Mouse (Mus musculus) spleen, adult 2 months (tissue): ENCODE results near the gene Fam168b. TPM values are rescaled to one million over a fixed set of nuclear protein-coding genes. Genes with fewer than 3 reads are reported as not detected.

Experiments
- DNase-seq, 2 experiments: peaks; one replicate each; pipeline versions ENCODE4 v3.0.0 to v3.0.0-alpha.2; 2012 to 2021; ENCODE audit warnings: low spot score in 2 of 2, low read depth in 1 of 2
- H3K27ac ChIP-seq: fragments of 200-500 bp; 2 replicates; pipeline ENCODE4 v1.5.1; 2012; ENCODE audit warnings: low read length, inconsistent platforms; ENCODE audit not compliant: insufficient read depth
- H3K27me3 ChIP-seq: fragments of 200-500 bp; 2 replicates; pipeline ENCODE4 v1.6.1; 2012; ENCODE audit warnings: mild to moderate bottlenecking, moderate library complexity, low read length, inconsistent platforms; ENCODE audit not compliant: control insufficient read depth, insufficient read depth
- H3K36me3 ChIP-seq: fragments of 200-500 bp; 2 replicates; pipeline ENCODE4 v1.6.1; 2012; ENCODE audit warnings: mild to moderate bottlenecking, low read length, inconsistent platforms; ENCODE audit not compliant: control insufficient read depth, insufficient read depth
- H3K4me1 ChIP-seq: fragments of 200-500 bp; 2 replicates; pipeline ENCODE4 v1.6.1; 2011; ENCODE audit warnings: inconsistent platforms; ENCODE audit not compliant: control insufficient read depth, insufficient read depth, insufficient read length
- H3K4me3 ChIP-seq: fragments of 200-500 bp; 2 replicates; pipeline ENCODE4 v1.5.1; 2011; ENCODE audit warnings: mild to moderate bottlenecking, inconsistent platforms; ENCODE audit not compliant: insufficient read depth, insufficient read length; ENCODE audit errors: extremely low read depth
- CTCF ChIP-seq: fragments of 200-500 bp; IDR thresholded peaks from 2 replicates; pipeline ENCODE4 v1.5.1; 2011; ENCODE audit warnings: mild to moderate bottlenecking, inconsistent platforms; ENCODE audit not compliant: insufficient read depth, insufficient read length, insufficient replicate concordance; ENCODE audit errors: extremely low read depth
- POLR2A ChIP-seq: fragments of 200-500 bp; IDR thresholded peaks from 2 replicates; pipeline ENCODE4 v1.6.1; 2011; ENCODE audit warnings: low read depth, low read length, inconsistent platforms
- WGBS: fragments of 180-500 bp; shearing (Covaris S2); methylation state at CpG from one replicate; pipeline ENCODE4 v1.1.7; 2018; 5-methylcytosine and 5-hydroxymethylcytosine counted together
- polyA plus RNA-seq: library from polyadenylated mRNA; depleted of rRNA; stranded (reverse); fragments of >200 nt; gene quantifications from 2 replicates; pipeline ENCODE4 v1.2.3, GENCODE M21; 2012

Gene Fam168b
- polyA plus RNA-seq, 1 experiment: 351 TPM

DNA sequence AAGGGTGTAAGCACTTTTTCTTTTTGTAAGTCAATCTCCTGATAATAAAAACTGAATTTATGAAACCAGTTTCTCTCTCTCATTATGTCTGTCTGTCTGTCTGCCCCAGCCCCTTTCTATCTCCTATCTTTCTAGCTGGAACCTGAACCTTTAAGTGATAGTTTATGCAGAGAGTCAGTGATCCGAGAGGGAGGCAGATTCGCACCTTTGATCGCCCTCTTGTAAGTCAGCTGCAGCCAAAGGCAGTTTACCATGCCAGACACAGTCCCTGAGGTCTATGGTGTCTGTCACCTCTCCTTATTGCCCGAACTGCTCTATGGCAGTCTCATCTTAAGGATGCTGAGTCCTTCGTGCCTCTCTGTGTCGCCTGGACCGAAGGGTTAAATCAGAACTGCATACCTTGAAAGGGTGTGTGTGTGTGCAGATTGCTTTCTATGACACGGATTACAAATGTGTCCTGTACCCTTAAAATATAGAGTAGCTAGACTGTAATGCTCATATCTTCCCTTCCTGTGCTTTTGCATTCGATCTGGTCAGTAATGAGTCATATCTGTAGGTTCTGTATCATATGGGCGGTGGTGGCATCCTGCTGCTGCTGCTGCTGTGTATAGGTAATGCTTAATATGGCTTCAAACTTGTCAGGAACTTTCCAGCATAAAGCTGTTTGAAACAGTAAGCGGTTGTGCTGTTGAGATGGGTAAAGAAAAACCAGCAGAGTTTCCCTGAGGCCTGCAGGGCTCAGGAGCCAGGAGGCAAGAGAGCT, 9.4 kb upstream of the Fam168b start:
- TF ChIP-seq CTCF (no peak), POLR2A (no peak)
- WGBS: 82% methylated on average over 11 of the region's 11 CpGs
- no peaks in the 10 kb centered on the region for H3K36me3 ChIP-seq
- H3K27me3 ChIP-seq: no peaks in the 10 kb centered on the region
- H3K27ac ChIP-seq: no peak overlapping the region
- no peak overlapping the region for H3K4me3 ChIP-seq
- no peaks in the 10 kb centered on the region; the same call in 1 of the 2 replicates for H3K4me1 ChIP-seq
- DNase-seq: no peak

DNA sequence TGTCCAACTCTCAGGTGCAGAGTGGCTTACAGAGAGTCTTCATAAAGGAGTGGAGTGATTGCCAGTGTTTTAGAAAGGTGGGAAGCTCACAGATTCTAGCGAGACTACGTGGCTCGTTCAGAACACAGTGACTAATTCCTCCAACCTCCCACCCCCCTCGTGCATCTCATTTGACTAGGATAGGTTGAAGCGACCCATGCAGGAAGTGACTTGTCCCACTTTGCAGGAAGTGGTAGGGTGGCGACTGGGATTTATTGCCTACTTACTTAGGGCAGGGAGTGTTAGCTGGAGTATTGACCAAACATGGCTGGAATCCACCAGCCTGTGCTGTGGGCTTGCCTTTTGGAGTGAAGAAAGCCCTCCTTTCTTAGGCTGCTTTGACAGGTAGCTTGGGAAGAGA, 8.7 kb upstream of the Fam168b start:
- TF ChIP-seq CTCF (no peak), POLR2A (no peak)
- Histone ChIP-seq H3K4me1 (no peaks in the 10 kb centered on the region; the same call in 1 of the 2 replicates), H3K27me3 (no peaks in the 10 kb centered on the region), H3K36me3 (no peaks in the 10 kb centered on the region), H3K27ac (peak overlapping the region; percentile 55), H3K4me3 (no peak overlapping the region)
- 8% methylated on average over 6 of the region's 6 CpGs for WGBS
- DNase-seq: no peak

- no peaks in the 10 kb centered on the region; the same call in 1 of the 2 replicates for H3K4me1 ChIP-seq
- H3K27ac ChIP-seq: peak overlapping the region; percentile 25; the same call in 1 of the 2 replicates
- no peaks in the 10 kb centered on the region for H3K27me3 ChIP-seq
- H3K4me3 ChIP-seq: peak overlapping the region; percentile 68; the same call in 1 of the 2 replicates
- no peaks in the 10 kb centered on the region for H3K36me3 ChIP-seq
- no peak for TF ChIP-seq POLR2A
- no peak for TF ChIP-seq CTCF
- 55% methylated on average over 11 of the region's 11 CpGs for WGBS
- DNase-seq: no peak
Observed at GRCm38 (mm10) chr1:34850343-34851136, 7.7 kb upstream of the Fam168b start.

DNA sequence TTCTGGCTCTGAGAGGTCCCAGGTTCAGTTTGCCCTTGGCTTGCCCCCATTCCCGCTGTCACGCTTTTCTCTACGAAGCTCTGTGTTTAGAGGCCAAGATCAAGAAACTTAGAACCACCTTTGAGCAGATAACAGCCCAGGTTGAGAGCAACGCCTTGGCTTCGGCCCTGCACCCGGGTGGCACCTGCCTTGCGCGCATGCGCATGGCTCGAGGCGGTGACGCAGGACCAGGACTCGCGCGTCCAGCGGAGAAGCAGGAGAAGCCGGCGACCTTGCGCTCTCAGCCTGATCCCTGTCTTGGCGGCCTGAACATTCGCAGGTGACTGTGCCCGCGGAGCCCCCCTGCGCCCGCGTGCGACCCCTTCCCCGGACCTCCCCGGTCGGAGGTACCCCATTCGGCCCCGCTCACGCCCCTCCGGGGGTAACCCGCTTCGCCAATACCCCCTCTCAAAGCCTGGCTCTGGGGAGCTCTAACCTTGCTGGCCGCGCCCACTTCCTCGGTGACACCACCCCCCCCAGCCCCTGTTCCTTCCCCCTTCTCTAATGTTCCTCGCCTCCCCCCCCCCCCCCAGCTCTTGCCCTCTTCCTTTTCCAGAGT, 7.0 kb upstream of the Fam168b start, which contains the start of gene Plekhb2:
Plekhb2 (plus strand) TSS at position 232 of the 598 bp plus-strand sequence.
- Histone ChIP-seq H3K4me1 (no peaks in the 10 kb centered on the region; the same call in 1 of the 2 replicates), H3K27me3 (no peaks in the 10 kb centered on the region), H3K36me3 (no peaks in the 10 kb centered on the region), H3K27ac (peak within 1 kb of the TSS; percentile 68), H3K4me3 (peak within 1 kb of the TSS; percentile 68)
- TF ChIP-seq CTCF: no peak
- TF ChIP-seq POLR2A: peak; percentile 89
- WGBS: 2% methylated on average over 40 of the region's 40 CpGs
- peak; percentile 66 to 86 for DNase-seq

DNA sequence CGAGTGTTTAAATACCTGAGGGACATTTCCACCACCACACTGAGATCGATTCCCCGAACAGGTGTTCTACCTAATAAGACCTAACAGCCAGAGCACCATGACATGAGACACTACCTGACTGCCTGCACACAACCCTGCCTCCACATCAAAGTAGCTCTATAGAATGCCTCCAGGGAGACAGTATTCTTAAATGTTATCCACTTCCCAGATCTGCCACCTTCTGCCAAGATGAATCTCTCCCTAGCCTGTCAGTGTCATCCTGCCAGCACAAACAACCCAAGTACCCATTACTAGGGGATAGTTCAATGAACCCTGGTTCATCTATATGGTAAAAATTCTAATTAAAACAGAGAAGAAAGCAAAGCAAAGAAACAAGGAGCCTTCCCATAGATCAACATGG, 4.2 kb upstream of the Fam168b start:
- Histone ChIP-seq H3K36me3 (no peaks in the 10 kb centered on the region), H3K27me3 (no peaks in the 10 kb centered on the region), H3K4me3 (no peak overlapping the region), H3K27ac (no peak overlapping the region), H3K4me1 (no peaks in the 10 kb centered on the region; the same call in 1 of the 2 replicates)
- no peak for TF ChIP-seq POLR2A
- TF ChIP-seq CTCF: no peak
- 90% methylated on average over 3 of the region's 3 CpGs for WGBS
- DNase-seq: no peak

GRCm38 (mm10) chr1:34842389-34842861, 440 bp downstream of the Fam168b start:
- Histone ChIP-seq H3K4me3 (peak overlapping the region; percentile 76), H3K36me3 (no peaks in the 10 kb centered on the region), H3K4me1 (peaks cover 19% of the 10 kb centered on the region), H3K27ac (peak overlapping the region; percentile 96), H3K27me3 (no peaks in the 10 kb centered on the region)
- WGBS: under 1% methylated on average over 19 of the region's 51 CpGs
- DNase-seq: peak in 1 of 2 experiments; percentile 53
- TF ChIP-seq POLR2A (no peak), CTCF (no peak)
